ENCODE assay signal across 10 mouse cellular contexts in the genomic region with DNA sequence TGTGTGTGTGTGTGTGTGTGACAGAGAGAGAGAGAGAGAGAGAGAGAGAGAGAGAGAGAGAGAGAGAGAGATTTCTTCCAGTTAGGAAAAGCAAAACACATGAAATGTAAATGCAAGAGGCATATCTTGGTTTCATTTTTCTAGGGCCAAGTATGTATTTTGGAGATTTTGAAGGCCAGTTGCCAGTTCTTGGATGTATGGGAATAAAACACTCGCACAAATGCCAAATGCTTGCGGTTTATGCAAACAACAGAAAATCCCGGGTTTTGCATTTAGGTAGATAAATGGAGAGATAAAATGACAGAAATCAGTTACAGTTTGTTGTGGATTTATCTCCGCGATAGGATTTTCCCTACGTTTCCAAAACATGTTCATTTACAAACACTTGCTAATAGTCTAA.
DNase-seq lines count a peak whose midpoint lies in the region; ATAC-seq and TF ChIP-seq lines count a peak whose summit lies in the region.
"Had no signal": no experiment of that assay in that cellular context is flagged by ENCODE, and none has a peak within 500 bp of the region (broad histone marks: within the 10 kb centered on the region; RNA-seq: fewer than 3 reads in every experiment).

No protein-coding gene starts in this region.

- TF ChIP-seq CTCF in lung, embryonic 14.5 days (IDR thresholded peaks at IDR 0.05; ENCODE audit: low read depth): no peak
- no peak for TF ChIP-seq CTCF in forebrain, postnatal 0 days (IDR thresholded peaks at IDR 0.05; ENCODE audit: low read depth)

- H3K4me1 ChIP-seq in lung, embryonic 14.5 days (ENCODE audit: insufficient read depth): no peaks in the 10 kb centered on the region
- H3K4me1 ChIP-seq in embryonic facial prominence, embryonic 15.5 days: peaks cover 19% of the 10 kb centered on the region
- H3K4me1 ChIP-seq in forebrain, postnatal 0 days (ENCODE audit: insufficient read depth): no peaks in the 10 kb centered on the region
- H3K4me1 ChIP-seq in midbrain, embryonic 13.5 days (replicated peaks): peaks cover 24% of the 10 kb centered on the region
- H3K4me1 ChIP-seq: liver, embryonic 15.5 days had no signal

- no peaks in the 10 kb centered on the region for H3K36me3 ChIP-seq in lung, embryonic 14.5 days (ENCODE audit: insufficient read depth)
- H3K36me3 ChIP-seq in embryonic facial prominence, embryonic 15.5 days: no peaks in the 10 kb centered on the region
- H3K36me3 ChIP-seq in forebrain, postnatal 0 days (ENCODE audit: insufficient read depth): no peaks in the 10 kb centered on the region
- no peaks in the 10 kb centered on the region for H3K36me3 ChIP-seq in midbrain, embryonic 13.5 days
- H3K36me3 ChIP-seq: liver, embryonic 15.5 days had no signal

- H3K9ac ChIP-seq in lung, embryonic 14.5 days: no peak overlapping the region
- no peak overlapping the region for H3K9ac ChIP-seq in embryonic facial prominence, embryonic 15.5 days
- H3K9ac ChIP-seq in forebrain, postnatal 0 days: no peak overlapping the region
- 0 out of 2 replicates have a peak overlapping the region, but pooled peaks have one; percentile 21 for H3K9ac ChIP-seq in midbrain, embryonic 13.5 days (replicated peaks)
- H3K9ac ChIP-seq: liver, embryonic 15.5 days had no signal

- H3K9me3 ChIP-seq in lung, embryonic 14.5 days (ENCODE audit: low read depth, low read length): no peaks in the 10 kb centered on the region
- H3K9me3 ChIP-seq in embryonic facial prominence, embryonic 15.5 days (replicated peaks): no peaks in the 10 kb centered on the region
- H3K9me3 ChIP-seq in forebrain, postnatal 0 days (ENCODE audit: low read length): no peaks in the 10 kb centered on the region
- H3K9me3 ChIP-seq in midbrain, embryonic 13.5 days: no peaks in the 10 kb centered on the region
- H3K9me3 ChIP-seq: liver, embryonic 15.5 days had no signal

- peak; percentile 37 for DNase-seq in lung, embryonic 14.5 days
- no peak for DNase-seq in lung, postnatal 25 days (ENCODE audit: low spot score)
- DNase-seq in forebrain, postnatal 0 days: peak; percentile 61
- no peak for DNase-seq in cerebellum, adult 18-20 months
- no peak for DNase-seq in kidney, adult 11 months

- peaks cover 43% of the 10 kb centered on the region for H3K27me3 ChIP-seq in lung, embryonic 14.5 days (ENCODE audit: insufficient read depth, low read length)
- H3K27me3 ChIP-seq in embryonic facial prominence, embryonic 15.5 days: peaks cover 19% of the 10 kb centered on the region
- H3K27me3 ChIP-seq in forebrain, postnatal 0 days (ENCODE audit: insufficient read depth, low read length): peaks cover 37% of the 10 kb centered on the region
- peaks cover 89% of the 10 kb centered on the region for H3K27me3 ChIP-seq in midbrain, embryonic 13.5 days

- no peak overlapping the region for H3K27ac ChIP-seq in lung, embryonic 14.5 days (ENCODE audit: low read depth)
- peak overlapping the region; percentile 80 for H3K27ac ChIP-seq in embryonic facial prominence, embryonic 15.5 days (replicated peaks)
- no peak overlapping the region for H3K27ac ChIP-seq in forebrain, postnatal 0 days (ENCODE audit: low read depth, low read length)
- H3K27ac ChIP-seq in midbrain, embryonic 13.5 days: no peak overlapping the region
- H3K27ac ChIP-seq: layer of hippocampus, adult 2 months; liver, embryonic 15.5 days had no signal

- ATAC-seq in lung, embryonic 14.5 days (ENCODE audit: insufficient read depth): no peak
- ATAC-seq in embryonic facial prominence, embryonic 15.5 days (ENCODE audit: insufficient number of reproducible peaks, low FRiP score, low TSS enrichment, low read depth): no peak
- ATAC-seq in forebrain, postnatal 0 days: no peak
- no peak for ATAC-seq in midbrain, embryonic 13.5 days

- no peak overlapping the region; the same call in 1 of the 2 replicates for H3K4me3 ChIP-seq in lung, embryonic 14.5 days (ENCODE audit: low read depth, low read length)
- H3K4me3 ChIP-seq in embryonic facial prominence, embryonic 15.5 days (replicated peaks): peak overlapping the region; percentile 46
- no peak overlapping the region for H3K4me3 ChIP-seq in forebrain, postnatal 0 days (ENCODE audit: low read depth, low read length)
- H3K4me3 ChIP-seq in midbrain, embryonic 13.5 days (replicated peaks): peak overlapping the region; percentile 41; the same call in 1 of the 2 replicates
- H3K4me3 ChIP-seq: erythroblast, embryonic 14.5 days had no signal

- H3K4me2 ChIP-seq in lung, embryonic 14.5 days: peak overlapping the region; percentile 84; the same call in 1 of the 2 replicates
- H3K4me2 ChIP-seq in embryonic facial prominence, embryonic 15.5 days (replicated peaks): peak overlapping the region; percentile 84
- no peak overlapping the region for H3K4me2 ChIP-seq in forebrain, postnatal 0 days (ENCODE audit: low read depth)
- peak overlapping the region; percentile 68 for H3K4me2 ChIP-seq in midbrain, embryonic 13.5 days (replicated peaks)

- 9% methylated on average over 6 of the region's 6 CpGs for WGBS in lung, embryonic 14.5 days
- WGBS in embryonic facial prominence, embryonic 15.5 days: 10% methylated on average over 6 of the region's 6 CpGs
- WGBS in forebrain, postnatal 0 days: 9% methylated on average over 6 of the region's 6 CpGs
- 7% methylated on average over 6 of the region's 6 CpGs for WGBS in midbrain, embryonic 13.5 days

Comparison
In these comparisons a context has a peak if more than half of its experiments do, and no peak if none do; other contexts are left out.
1. DNase-seq: peak in lung, embryonic 14.5 days (single experiment) and forebrain, postnatal 0 days (single experiment); none in lung, postnatal 25 days (single experiment), cerebellum, adult 18-20 months (0 of 2) and kidney, adult 11 months (single experiment).
2. H3K4me3 ChIP-seq: peak in embryonic facial prominence, embryonic 15.5 days (single experiment) and midbrain, embryonic 13.5 days (single experiment); none in lung, embryonic 14.5 days (single experiment) and forebrain, postnatal 0 days (single experiment).